Mouse (Mus musculus) brain, embryonic 14.5 days (tissue): ENCODE measurements around the gene Spint1.

Experiments used
- CTCF ChIP-seq: fragments of 200-500 bp; IDR thresholded peaks from 2 replicates; pipeline ENCODE4 v1.5.1; 2012; ENCODE audit warnings: inconsistent platforms, mild to moderate bottlenecking, moderate library complexity, borderline replicate concordance; ENCODE audit not compliant: insufficient read depth, insufficient read length; ENCODE audit errors: extremely low read depth
- POLR2A ChIP-seq: fragments of 200-500 bp; IDR thresholded peaks from 2 replicates; pipeline ENCODE4 v1.6.1; 2012; ENCODE audit warnings: mild to moderate bottlenecking, inconsistent platforms, borderline replicate concordance; ENCODE audit not compliant: poor library complexity, insufficient read depth, insufficient read length, severe bottlenecking; ENCODE audit errors: extremely low read depth

DNA sequence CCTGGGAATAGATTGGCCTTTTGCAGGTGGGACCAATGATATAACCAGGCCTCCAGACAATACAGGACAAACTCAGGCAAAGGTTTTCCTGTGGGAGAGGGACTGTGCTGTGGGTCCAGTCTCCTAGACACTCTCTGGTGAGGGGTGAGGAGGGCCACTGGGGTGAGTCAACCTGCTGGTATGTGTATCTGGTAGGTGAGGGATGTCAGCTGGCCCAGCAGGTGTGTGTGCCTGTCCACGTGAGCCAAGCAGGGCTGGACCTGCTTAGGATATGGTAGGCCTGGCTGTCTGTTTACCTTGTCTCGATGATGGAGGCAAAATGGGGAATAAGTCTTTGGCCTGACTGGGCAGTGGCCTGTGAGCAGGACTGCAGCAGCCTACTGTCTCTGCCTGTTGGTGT is 1.5 kb downstream of the Spint1 start:
- TF ChIP-seq CTCF (no peak), POLR2A (no peak)
